Mouse (Mus musculus) CD4-positive, CD25-positive, alpha-beta regulatory T cell, adult 2 months (primary cell): Measurements from ENCODE around the gene Acvr1b.
A peak's percentile ranks its signal among the peaks of the same experiment; 100 is the strongest.

ENCODE experiments used
- DNase-seq: peaks from one replicate; pipeline ENCODE4 v3.0.0-alpha.2; 2012; ENCODE audit warnings: low read depth, low spot score

The Acvr1b gene

DNA sequence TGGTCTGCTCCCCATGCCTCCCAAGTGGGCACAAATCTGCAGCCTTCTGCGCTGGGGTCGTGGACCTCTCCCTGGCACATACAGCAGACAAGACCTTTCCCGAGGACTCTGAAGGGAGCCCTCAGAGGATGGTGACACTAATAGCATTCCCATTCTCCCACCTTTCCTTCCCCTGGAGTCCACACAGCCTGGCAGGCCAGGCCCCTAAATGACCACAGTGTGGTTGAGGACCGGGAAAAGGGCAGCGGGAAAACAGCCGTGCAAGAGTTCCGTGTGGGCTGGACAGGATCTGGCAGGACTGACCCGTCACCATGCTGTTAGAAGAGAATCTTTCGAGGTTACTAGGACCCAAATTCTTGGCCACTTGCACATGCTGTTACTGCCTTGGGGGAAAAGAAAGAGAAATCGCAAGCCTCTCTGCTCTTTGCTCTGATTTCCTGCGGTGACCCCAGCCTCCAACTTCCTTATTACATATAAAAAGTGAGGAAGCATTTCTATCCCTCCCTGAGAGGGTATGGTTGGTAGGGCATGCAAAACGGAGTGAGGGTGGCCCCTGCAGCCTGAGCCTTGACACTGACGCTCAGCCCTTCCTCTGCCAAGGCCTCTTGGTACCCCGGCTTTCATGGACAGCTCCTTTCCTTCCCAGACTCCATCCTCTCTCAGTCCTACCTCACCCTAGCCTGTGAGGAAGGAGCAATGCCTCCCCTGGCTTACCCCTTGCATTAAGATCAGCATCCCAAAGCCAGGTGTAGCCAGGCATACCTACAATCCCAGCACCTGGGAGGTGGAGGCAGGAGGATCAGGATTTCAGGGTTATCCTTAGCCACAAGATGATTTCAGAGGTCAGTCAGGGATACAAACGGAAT is 27.5 kb upstream of the Acvr1b start:
- DNase-seq, result no peak

DNA sequence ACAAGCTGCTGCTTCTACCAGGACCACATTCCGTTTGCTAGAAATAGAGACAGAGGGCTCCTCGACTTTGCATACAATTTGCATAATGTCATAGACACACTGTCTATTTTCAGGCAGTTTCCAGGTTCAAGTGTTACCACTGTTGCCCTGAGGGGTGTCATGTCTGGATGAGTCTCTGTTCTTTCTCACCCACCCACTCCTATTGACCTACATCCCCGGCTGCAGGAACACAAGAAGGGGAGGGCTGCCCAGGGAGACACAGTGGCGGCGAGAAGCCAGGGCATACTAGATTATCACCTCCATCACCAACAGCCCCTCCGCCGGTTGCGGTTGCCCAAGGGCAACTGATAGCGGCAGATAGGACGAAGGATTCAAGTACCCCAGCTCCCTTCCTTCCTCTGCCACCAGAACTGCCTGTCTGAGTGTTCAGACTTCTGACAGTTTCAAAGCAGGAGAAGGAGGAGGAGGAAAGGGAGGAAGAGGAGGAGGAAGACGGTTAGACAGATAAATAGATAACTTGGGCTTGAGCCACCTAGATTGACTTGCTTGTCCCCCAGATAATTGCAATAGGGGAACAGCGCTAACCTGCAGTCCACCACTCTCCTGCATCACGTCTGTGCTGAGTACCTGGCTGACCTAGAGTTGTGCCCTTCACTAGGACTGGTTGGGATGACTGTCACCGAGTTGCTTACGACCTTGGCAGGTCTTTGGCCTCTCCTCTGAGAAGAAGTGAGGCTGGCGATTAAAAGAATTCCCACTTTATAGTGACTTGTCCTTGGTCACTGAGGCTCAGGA is 26.6 kb upstream of the Acvr1b start:
- DNase-seq, result peak; percentile 36

GRCm38 (mm10) chr15:101147910-101148273 is 26.0 kb upstream of the Acvr1b start:
- no peak for DNase-seq

GRCm38 (mm10) chr15:101148604-101149003 is 25.3 kb upstream of the Acvr1b start:
- no peak for DNase-seq

- DNase-seq, result no peak
Observed at GRCm38 (mm10) chr15:101151409-101152261, 22.2 kb upstream of the Acvr1b start.

- DNase-seq, result no peak
Observed at GRCm38 (mm10) chr15:101154700-101155616, 18.9 kb upstream of the Acvr1b start.

DNA sequence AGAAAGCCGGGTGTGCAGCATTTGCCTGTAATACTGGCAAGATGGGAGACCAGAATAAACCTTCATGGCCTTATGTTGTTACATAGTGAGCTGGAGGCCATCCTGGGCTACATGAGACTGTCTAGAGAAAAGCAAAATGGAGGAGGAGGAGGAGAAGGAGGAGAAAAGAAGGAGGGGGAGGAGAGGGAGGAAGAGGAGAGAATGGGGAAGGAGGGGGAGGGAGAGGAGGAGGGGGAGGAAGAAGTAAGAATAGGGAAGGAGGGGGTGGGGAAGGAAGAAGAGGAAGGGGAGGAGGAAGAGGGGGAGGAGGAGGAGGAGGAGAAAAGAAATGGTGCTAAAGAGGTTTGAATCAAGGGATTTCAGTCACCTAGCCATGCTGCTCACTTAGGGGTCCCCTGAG is 13.7 kb upstream of the Acvr1b start:
- DNase-seq, result no peak

- no peak for DNase-seq
Observed at GRCm38 (mm10) chr15:101160591-101160990, 13.3 kb upstream of the Acvr1b start.

- no peak for DNase-seq
Observed at GRCm38 (mm10) chr15:101161534-101161933, 12.3 kb upstream of the Acvr1b start.

DNA sequence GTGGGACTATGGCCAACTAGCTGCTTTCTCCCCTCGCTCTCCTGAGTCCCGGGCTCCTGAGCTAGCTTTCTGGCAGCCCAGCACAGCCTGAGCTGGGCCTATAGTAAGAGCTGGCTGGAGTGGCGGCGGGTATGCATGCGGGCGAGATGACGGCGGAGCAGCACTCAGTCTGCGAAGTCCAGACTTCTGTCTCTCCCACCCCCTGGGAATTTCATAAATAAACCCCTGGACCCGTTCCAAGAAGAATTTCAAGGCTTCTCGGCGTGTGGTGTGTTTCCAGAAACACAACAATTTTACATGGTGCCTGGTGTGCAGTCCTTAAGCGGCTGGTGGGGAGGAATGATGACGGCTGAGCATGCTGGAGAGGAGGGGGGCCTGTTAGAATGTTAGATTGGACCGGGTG is 10.8 kb upstream of the Acvr1b start:
- no peak for DNase-seq

DNA sequence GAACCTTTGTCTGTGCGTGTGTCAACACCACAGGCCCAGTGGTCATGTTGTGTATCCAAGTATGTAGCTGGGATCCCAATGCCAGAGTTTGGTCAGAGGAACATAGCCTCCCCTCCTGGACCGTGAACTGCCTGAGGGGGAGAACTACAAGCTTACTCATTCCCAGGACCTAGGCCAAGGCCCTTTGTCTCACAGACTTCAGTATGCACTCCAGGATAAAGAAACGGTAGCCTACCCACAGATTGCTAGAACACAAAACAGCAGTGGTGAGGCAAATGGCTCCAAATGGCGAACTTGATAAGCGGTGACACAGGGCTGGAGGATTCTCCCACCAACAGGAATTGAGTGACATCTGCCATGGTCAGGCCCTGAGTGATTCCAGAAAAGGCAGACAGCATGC is 10.0 kb upstream of the Acvr1b start:
- no peak for DNase-seq

- no peak for DNase-seq
Observed at GRCm38 (mm10) chr15:101164291-101164690, 9.6 kb upstream of the Acvr1b start.

- no peak for DNase-seq
Observed at GRCm38 (mm10) chr15:101165658-101166437, 8.0 kb upstream of the Acvr1b start.

GRCm38 (mm10) chr15:101167553-101167952 is 6.3 kb upstream of the Acvr1b start:
- DNase-seq, result no peak

DNA sequence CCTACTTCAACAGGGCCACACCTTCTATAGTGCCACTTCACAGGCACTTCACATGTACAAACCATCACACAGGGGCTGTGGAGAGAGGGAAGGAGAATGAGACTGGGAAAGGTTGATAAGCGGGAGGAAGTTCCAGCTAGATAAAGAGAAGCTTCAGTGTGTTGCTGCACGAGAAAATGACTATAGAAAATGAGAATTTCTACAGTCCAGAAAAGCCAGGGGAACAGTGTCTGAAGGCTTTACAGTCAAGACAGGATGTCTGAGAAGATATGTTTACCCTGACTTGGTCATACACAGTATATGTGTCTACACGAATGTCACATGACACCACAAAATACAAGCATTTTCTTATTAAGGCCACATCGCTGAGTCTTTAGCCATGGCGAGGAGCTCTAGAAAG is 4.0 kb upstream of the Acvr1b start:
- no peak for DNase-seq

GRCm38 (mm10) chr15:101170413-101170980 is 3.4 kb upstream of the Acvr1b start:
- DNase-seq, result no peak

DNA sequence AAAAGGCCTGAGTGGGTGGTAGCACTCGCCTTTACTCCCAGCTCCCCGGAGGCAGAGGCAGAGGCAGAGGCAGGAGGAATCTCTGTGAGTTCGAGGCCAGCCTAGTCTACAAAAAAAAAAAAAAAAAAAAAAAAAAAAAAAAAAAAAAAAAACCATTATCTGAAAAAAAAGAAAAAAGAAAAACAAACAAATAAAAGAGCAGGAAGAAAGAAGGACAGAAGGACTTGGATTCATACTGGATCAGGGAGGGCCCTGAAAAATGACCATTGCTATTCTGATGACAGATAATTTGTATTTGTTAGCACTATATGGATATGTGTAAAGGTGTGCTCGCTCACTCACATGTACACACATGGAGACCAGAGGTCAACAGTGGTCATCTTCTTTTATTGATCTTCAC is 2.6 kb upstream of the Acvr1b start:
- no peak for DNase-seq

DNA sequence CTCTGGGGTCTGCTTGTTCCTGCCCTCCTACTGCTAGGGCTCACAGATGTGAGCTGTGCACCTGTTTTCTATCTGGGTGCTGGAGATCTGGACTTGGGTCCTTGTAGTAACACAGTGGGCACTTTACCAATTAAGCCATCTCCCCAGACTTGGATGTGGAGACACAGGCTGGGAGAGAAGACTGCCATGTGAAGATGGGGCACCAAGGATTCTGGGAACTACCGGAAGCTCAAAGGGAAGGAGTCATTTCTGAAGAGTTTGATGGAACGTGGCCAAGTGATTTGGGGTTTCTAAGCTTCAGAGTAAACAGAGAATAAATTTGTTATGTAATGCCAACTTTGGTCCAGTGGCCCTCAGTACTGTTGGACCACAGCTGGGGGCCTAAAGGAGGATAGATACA is 1.9 kb upstream of the Acvr1b start:
- DNase-seq, result no peak

DNA sequence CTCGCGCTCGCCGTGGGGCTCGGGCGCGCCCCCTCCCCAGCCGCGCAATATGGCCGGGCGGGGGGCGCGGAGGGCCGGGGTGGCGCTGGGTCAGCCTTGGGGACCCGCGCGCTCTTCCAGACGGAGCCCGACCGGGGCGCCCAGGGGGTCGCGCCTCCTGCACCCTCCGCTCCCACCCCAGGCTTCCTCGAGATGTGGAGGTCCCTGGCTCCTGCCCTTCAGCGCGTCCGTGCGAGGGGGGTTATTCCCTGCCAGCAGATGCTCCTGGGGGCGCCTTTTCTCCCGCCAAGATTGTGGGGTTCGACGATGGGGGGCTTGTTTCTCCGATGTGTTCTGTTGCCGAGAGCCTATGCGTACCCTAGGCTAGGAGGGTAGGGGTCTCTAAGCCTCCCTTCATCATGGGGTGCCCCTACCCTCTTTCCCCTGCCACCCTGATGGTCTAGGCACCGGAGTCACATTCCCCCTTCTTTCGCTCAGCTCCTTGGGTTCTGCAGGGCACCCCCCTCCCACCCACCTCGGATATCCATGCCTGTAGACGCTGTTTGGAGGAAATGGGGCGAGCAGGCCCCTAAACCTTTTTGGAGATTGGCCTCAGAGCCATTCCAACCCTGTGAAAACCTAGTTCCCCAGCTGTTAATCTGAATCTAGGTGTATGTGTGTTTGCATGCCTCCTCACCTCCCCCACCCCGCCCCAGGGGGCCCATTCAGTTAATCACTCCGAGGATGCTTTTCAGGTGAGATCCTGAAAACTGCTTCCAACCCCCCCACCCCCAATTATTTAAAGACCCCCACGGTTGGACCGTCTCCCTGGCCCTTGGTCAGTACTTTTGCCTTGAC is 645 bp downstream of the Acvr1b start:
- DNase-seq, result peak; percentile 37
